Mouse (Mus musculus): ENCODE data around the gene Dmwd. TPM values are rescaled to one million over a fixed set of nuclear protein-coding genes. Genes with fewer than 3 reads are reported as not detected.

Dmwd gene
- polyA plus RNA-seq (2012; rRNA removed): 32.3 and 33.8 TPM in 2 replicates

GRCm38 (mm10) chr7:19075723-19076585 is at the start of gene Dmwd:
TSS of gene Dmwd (plus strand) at chr7:19076227.

GRCm38 (mm10) chr7:19054047-19054776 is 21.8 kb upstream of the Dmwd start, which contains the start of gene Rsph6a:
TSS of gene Rsph6a (plus strand) at chr7:19054690.

GRCm38 (mm10) chr7:19083701-19084100 is 7.7 kb downstream of the Dmwd start, which contains the start of gene Dmpk:
TSS of gene Dmpk (plus strand) at chr7:19083849.

GRCm38 (mm10) chr7:19094471-19094825 is 18.4 kb downstream of the Dmwd start, which contains the start of gene Six5:
TSS of gene Six5 (plus strand) at chr7:19094594.

GRCm38 (mm10) chr7:19118028-19118771 is 42.2 kb downstream of the Dmwd start, which contains the start of gene Gm4969:
TSS of gene Gm4969 (minus strand) at chr7:19118368.

GRCm38 (mm10) chr7:19119631-19120429 is 43.8 kb downstream of the Dmwd start, which contains the start of gene Fbxo46:
TSS of gene Fbxo46 (plus strand) at chr7:19119859.

Other genes with a start within 250 kb of the Dmwd start
- gene Mill2, start 236.3 kb upstream of the Dmwd start, polyA plus RNA-seq (2012; rRNA removed): 5.5 and 6.5 TPM in 2 replicates
- 1,287 and 1,800 TPM in 2 replicates for gene Pglyrp1, start 204.9 kb upstream of the Dmwd start, polyA plus RNA-seq (2012; rRNA removed)
- 24.9 and 30.9 TPM in 2 replicates for gene Ccdc61, start 165.8 kb upstream of the Dmwd start, polyA plus RNA-seq (2012; rRNA removed)
- gene Nova2, start 150.3 kb upstream of the Dmwd start, polyA plus RNA-seq (2012; rRNA removed): 0.56 and 0.80 TPM in 2 replicates
- gene Nanos2, start 88.8 kb upstream of the Dmwd start, polyA plus RNA-seq (2012; rRNA removed): not detected in 2 replicates
- gene Mypop, start 85.0 kb upstream of the Dmwd start, polyA plus RNA-seq (2012; rRNA removed): 9.8 and 12.8 TPM in 2 replicates
- 48.1 and 49.0 TPM in 2 replicates for gene Irf2bp1, start 72.2 kb upstream of the Dmwd start, polyA plus RNA-seq (2012; rRNA removed)
- gene Foxa3, start 52.7 kb upstream of the Dmwd start, polyA plus RNA-seq (2012; rRNA removed): 70.8 and 76.2 TPM in 2 replicates
- gene Sympk, start 51.9 kb upstream of the Dmwd start, polyA plus RNA-seq (2012; rRNA removed): 80.5 and 90.6 TPM in 2 replicates
- gene Rsph6a, start 21.5 kb upstream of the Dmwd start, polyA plus RNA-seq (2012; rRNA removed): not detected in 2 replicates
- gene Dmpk, start 7.6 kb downstream of the Dmwd start, polyA plus RNA-seq (2012; rRNA removed): 613 and 864 TPM in 2 replicates
- 45.2 and 56.4 TPM in 2 replicates for gene Six5, start 18.4 kb downstream of the Dmwd start, polyA plus RNA-seq (2012; rRNA removed)
- not detected in 2 replicates for gene Gm4969, start 42.1 kb downstream of the Dmwd start, polyA plus RNA-seq (2012; rRNA removed)
- gene Fbxo46, start 43.6 kb downstream of the Dmwd start, polyA plus RNA-seq (2012; rRNA removed): 14.7 and 14.9 TPM in 2 replicates
- 15.1 and 16.3 TPM in 2 replicates for gene Qpctl, start 73.1 kb downstream of the Dmwd start, polyA plus RNA-seq (2012; rRNA removed)
- gene Snrpd2, start 73.5 kb downstream of the Dmwd start, polyA plus RNA-seq (2012; rRNA removed): 19.3 and 24.0 TPM in 2 replicates
- 0.95 and 1.6 TPM in 2 replicates for gene Gipr, start 89.9 kb downstream of the Dmwd start, polyA plus RNA-seq (2012; rRNA removed)
- 45.4 and 47.5 TPM in 2 replicates for gene Eml2, start 100.2 kb downstream of the Dmwd start, polyA plus RNA-seq (2012; rRNA removed)
- 4.0 and 4.6 TPM in 2 replicates for gene Gpr4, start 136.3 kb downstream of the Dmwd start, polyA plus RNA-seq (2012; rRNA removed)
- 40.5 and 52.5 TPM in 2 replicates for gene Opa3, start 152.1 kb downstream of the Dmwd start, polyA plus RNA-seq (2012; rRNA removed)
- gene Vasp, start 195.6 kb downstream of the Dmwd start, polyA plus RNA-seq (2012; rRNA removed): 569 and 685 TPM in 2 replicates
- gene Ppm1n, start 203.8 kb downstream of the Dmwd start, polyA plus RNA-seq (2012; rRNA removed): 0.10 and 0.21 TPM in 2 replicates
- 28.0 and 34.1 TPM in 2 replicates for gene Rtn2, start 206.4 kb downstream of the Dmwd start, polyA plus RNA-seq (2012; rRNA removed)
- 3.1 and 6.7 TPM in 2 replicates for gene Fosb, start 233.8 kb downstream of the Dmwd start, polyA plus RNA-seq (2012; rRNA removed)

Data from colon, adult 2 months (tissue).